Mouse (Mus musculus) C3H10T1/2 (cell line): ENCODE data around the gene Olfr115. TPM values are rescaled to one million over a fixed set of nuclear protein-coding genes. Genes with fewer than 3 reads are reported as not detected.

Source experiments
- polyA plus RNA-seq, 2 experiments: library from polyadenylated mRNA; unstranded; fragments of >200 nt; fragmentation: generic; extraction: Trizol; gene quantifications; one replicate each; pipeline ENCODE4 v1.2.1; 2012; ENCODE audit warnings: missing spikeins in 2 of 2

Olfr115 gene
- not detected for polyA plus RNA-seq

DNA sequence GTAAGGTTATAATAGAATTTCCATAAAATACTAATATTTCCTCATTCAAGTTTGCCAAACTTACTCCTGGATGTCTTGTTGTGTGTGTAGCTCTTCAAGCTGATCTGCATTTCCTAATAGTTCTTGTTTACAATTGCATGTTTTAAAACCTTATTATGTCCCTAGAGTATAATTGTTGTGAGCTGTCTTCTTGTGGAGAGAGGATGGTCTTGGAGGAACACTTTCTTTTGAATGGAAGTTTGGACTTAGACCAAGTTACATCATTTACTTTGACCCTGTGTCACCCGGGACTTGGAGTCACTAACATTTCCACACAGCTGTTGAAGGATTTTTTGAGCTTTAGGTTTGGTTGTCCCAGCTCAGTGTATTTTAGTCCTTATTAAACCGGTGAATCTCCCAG lies at the start of gene Olfr115, which contains the start of gene Olfr116:
Gene Olfr115, minus strand, starts transcription at position 101 of the 400 bp plus-strand sequence.
Gene Olfr116, minus strand, starts transcription at position 191 of the 400 bp plus-strand sequence.

DNA sequence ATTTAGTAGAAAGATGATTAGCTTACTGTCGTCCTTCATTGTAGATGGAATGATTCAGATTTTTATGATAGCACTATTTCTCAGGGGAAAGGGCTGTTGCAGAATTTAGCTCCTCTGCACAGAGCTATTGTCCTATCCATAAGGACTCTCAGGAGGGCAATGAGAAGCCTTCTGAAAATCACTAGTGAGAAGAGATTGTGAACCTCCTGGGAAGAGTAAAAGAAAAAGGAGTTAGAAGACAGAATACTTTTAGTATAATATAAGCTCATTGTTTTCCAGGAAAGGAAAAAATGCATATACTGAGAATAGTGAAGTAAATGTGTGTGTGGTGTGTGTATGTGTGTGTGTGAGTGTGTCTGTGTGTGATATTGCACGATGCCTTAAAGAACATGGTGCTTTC lies 39.8 kb upstream of the Olfr115 start, which contains the start of gene Olfr118:
Gene Olfr118, plus strand, starts transcription at position 301 of the 400 bp plus-strand sequence.

DNA sequence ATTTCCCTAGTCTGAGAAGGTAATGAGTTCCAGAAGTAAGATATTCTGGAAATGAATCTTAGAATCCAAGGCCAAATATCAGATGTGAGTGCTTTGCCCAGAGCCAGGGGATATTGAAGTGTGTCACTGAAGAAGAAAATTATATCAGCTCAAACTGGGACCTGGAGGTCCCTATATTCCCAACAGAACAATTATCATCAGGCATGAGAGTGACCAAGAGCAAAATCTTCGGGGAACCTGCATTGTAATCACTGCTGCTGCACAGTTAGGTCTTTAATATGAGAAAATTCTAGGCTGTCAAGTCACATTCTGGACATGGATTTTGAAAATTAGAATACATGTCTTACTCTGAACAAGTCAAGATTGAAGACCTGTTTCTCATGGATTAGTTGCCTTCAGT lies 36.8 kb upstream of the Olfr115 start, which contains the start of gene Olfr117:
Gene Olfr117, minus strand, starts transcription at position 101 of the 400 bp plus-strand sequence.

DNA sequence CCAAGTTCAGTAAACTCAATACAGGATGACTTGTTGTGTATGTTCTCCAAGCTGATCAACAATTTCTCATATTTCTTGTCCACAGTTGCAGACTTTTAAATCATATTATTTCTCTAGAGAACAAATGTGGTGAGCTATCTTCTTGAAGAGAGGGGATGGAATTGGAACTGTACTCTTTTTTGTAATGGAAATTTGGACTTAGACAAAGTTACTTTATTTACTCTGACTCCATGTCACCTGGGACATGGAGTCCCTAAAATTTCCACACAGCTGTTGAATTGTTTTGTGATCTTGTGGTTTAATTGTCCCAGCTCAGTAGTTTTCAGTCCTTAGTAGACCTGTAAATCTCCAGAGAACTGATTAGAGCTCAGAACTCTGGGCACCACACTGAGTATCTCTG lies 34.3 kb downstream of the Olfr115 start, which contains the start of gene Olfr114:
Gene Olfr114, minus strand, starts transcription at position 101 of the 400 bp plus-strand sequence.

DNA sequence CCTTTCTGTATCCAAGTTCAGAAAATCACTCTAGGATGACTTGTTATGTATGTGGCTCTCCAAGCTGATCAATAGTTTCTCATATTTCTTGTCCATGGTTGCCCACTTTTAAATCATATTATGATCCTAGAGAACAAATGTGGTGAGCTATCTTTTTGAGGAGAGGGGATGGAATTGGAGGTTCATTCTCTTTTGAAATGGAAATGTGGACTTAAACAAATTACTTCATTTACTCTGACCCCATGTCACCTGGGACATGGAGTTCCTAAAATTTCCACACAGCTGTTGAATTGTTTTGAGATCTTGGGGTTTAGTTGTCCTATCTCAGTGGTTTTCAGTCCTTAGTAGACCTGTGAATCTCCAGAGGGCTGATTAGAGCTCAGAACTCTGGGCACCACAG lies 49.3 kb downstream of the Olfr115 start, which contains the start of gene Olfr113:
Gene Olfr113, minus strand, starts transcription at position 101 of the 400 bp plus-strand sequence.

DNA sequence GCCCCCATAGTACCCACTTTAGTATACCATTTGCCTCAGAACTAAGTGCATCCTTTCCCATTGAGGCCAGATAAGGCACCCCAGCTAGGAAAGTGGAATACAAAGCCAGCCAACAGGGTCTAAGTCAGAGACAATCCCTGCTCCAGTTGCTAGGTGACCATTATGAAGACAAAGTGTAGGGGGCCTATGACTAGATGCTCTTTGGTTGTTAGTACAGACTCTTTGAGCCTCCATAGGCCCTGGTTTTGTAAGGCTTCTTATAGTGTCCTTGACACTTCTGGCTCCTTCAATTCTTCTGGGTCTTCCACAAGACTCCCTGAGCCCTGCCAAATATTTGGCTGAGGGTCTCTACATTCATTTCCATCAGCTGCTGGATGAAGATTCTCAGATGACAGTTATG lies 57.6 kb downstream of the Olfr115 start, which contains the start of gene Olfr112:
Gene Olfr112, minus strand, starts transcription at position 101 of the 400 bp plus-strand sequence.

Other genes with a start within 250 kb of the Olfr115 start
- gene Olfr105-ps, start 248.1 kb downstream of the Olfr115 start, polyA plus RNA-seq = not detected
- not detected for gene Olfr106-ps, start 236.7 kb downstream of the Olfr115 start, polyA plus RNA-seq
- not detected for gene Olfr107, start 227.9 kb downstream of the Olfr115 start, polyA plus RNA-seq
- not detected for gene Olfr108, start 181.6 kb downstream of the Olfr115 start, polyA plus RNA-seq
- not detected for gene Olfr109, start 168.2 kb downstream of the Olfr115 start, polyA plus RNA-seq
- not detected for gene H2-M2, start 143.6 kb downstream of the Olfr115 start, polyA plus RNA-seq
- not detected for gene Olfr110, start 134.6 kb downstream of the Olfr115 start, polyA plus RNA-seq
- not detected for gene Olfr111, start 119.1 kb downstream of the Olfr115 start, polyA plus RNA-seq
- gene Olfr112, start 57.7 kb downstream of the Olfr115 start, polyA plus RNA-seq = not detected
- gene Olfr113, start 49.4 kb downstream of the Olfr115 start, polyA plus RNA-seq = not detected
- gene Olfr114, start 34.4 kb downstream of the Olfr115 start, polyA plus RNA-seq = not detected
- gene Olfr116, start 90 bp upstream of the Olfr115 start, polyA plus RNA-seq = not detected
- not detected for gene Olfr117, start 36.7 kb upstream of the Olfr115 start, polyA plus RNA-seq
- gene Olfr118, start 39.9 kb upstream of the Olfr115 start, polyA plus RNA-seq = not detected
- not detected for gene Olfr119, start 69.5 kb upstream of the Olfr115 start, polyA plus RNA-seq
- gene Olfr120, start 94.7 kb upstream of the Olfr115 start, polyA plus RNA-seq = not detected
- not detected for gene Olfr121, start 121.7 kb upstream of the Olfr115 start, polyA plus RNA-seq
- gene Olfr122, start 141.5 kb upstream of the Olfr115 start, polyA plus RNA-seq = not detected
- not detected for gene Olfr123, start 166.4 kb upstream of the Olfr115 start, polyA plus RNA-seq
- not detected for gene Olfr124, start 172.8 kb upstream of the Olfr115 start, polyA plus RNA-seq
- gene Olfr125, start 205.8 kb upstream of the Olfr115 start, polyA plus RNA-seq = not detected
- gene Olfr126, start 220.4 kb upstream of the Olfr115 start, polyA plus RNA-seq = not detected